Mouse (Mus musculus) cerebellum, postnatal 10 days (tissue): ENCODE measurements at regions not wholly inside any gene's neighbourhood (a gene's known extent, or its start where the extent isn't known, plus 50 kb on each side); places are given as distances from the start of the nearest gene placed in this dataset.

Experiments used
- DNase-seq, 2 experiments: peaks; one replicate each; pipeline ENCODE4 v3.0.0; 2021; ENCODE audit warnings: mixed read lengths in 2 of 2

DNA sequence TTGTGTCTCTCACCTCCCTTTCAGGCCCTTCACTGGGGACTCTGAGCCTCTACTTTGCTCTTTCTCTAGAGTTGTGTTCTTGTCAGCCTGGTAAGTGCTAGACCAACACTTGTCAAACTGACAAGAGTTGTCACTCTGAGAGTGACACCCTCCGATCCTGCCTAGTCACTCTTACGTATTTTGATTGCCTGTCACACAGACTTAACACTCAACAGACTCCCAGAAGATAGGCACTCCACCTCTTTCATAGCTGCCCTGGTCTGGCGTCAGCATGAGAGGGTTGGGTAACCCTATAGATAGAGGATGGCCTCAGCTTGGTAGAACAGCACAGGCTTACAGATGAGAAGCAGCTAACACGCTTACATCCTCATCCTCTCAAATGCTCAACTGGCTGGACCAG, 62.0 kb upstream of the Eomes start:
- no peak for DNase-seq

- DNase-seq = no peak
Observed at GRCm38 (mm10) chr9:118416475-118416874, 61.5 kb upstream of the Eomes start.

GRCm38 (mm10) chr9:118424344-118424743, 53.7 kb upstream of the Eomes start:
- DNase-seq = no peak
